Mouse (Mus musculus) neural tube, embryonic 14.5 days (tissue): Measurements from ENCODE around the gene Adgre1. TPM values are rescaled to one million over a fixed set of nuclear protein-coding genes. Genes with fewer than 3 reads are reported as not detected.
"Not testable (repeated sequence)": the region's sequence is repeated elsewhere in the genome, so short reads cannot be mapped to it uniquely, and the experiment has no call there.

ENCODE experiments used
- ATAC-seq: fragments of 200-750 bp; cut with Nextera tagmentation; 2 replicates; pipeline ENCODE4 v1.8.0; 2017; ENCODE audit warnings: low read depth, mild to moderate bottlenecking, moderate TSS enrichment, moderate library complexity
- H3K27ac ChIP-seq: fragments of 300-500 bp; sonication (generic); 2 replicates; pipeline ENCODE4 v1.5.1; 2014; ENCODE audit warnings: low read depth, mild to moderate bottlenecking, control low read depth, low read length, moderate library complexity, mixed read lengths
- H3K27me3 ChIP-seq: fragments of 300-500 bp; sonication (generic); 2 replicates; pipeline ENCODE4 v1.6.1; 2014; ENCODE audit warnings: low read length; ENCODE audit not compliant: control insufficient read depth, insufficient read depth
- H3K36me3 ChIP-seq: fragments of 300-500 bp; sonication (generic); 2 replicates; pipeline ENCODE4 v1.6.1; 2014; ENCODE audit warnings: low read length, mixed read lengths; ENCODE audit not compliant: control insufficient read depth, insufficient read depth
- H3K4me1 ChIP-seq: fragments of 300-500 bp; sonication (generic); 2 replicates; pipeline ENCODE4 v1.6.1; 2014; ENCODE audit warnings: low read length; ENCODE audit not compliant: control insufficient read depth, insufficient read depth
- H3K4me2 ChIP-seq: fragments of 300-500 bp; sonication (generic); 2 replicates; pipeline ENCODE4 v1.6.1; 2014; ENCODE audit warnings: mild to moderate bottlenecking, low read depth, low read length, control low read depth
- H3K4me3 ChIP-seq: fragments of 300-500 bp; sonication (generic); 2 replicates; pipeline ENCODE4 v1.5.1; 2014; ENCODE audit warnings: low read depth, low read length, control low read depth, mixed read lengths
- H3K9ac ChIP-seq: fragments of 300-500 bp; sonication (generic); replicated peaks from 2 replicates; pipeline ENCODE4 v1.6.1; 2014; ENCODE audit warnings: low read depth, mild to moderate bottlenecking, control low read depth, low read length, mixed read lengths
- H3K9me3 ChIP-seq: fragments of 300-500 bp; sonication (generic); 2 replicates; pipeline ENCODE4 v1.6.1; 2016; ENCODE audit warnings: low read length; ENCODE audit not compliant: control insufficient read depth
- whole genome bisulfite sequencing: fragments of 180-500 bp; shearing (Covaris S2); extraction: QIAGEN DNeasy Blood & Tissue Kit; methylation state at CpG from one replicate; pipeline ENCODE4 v1.1.7; 2014; 5-methylcytosine and 5-hydroxymethylcytosine counted together
- polyA plus RNA-seq: library from polyadenylated mRNA; unstranded; fragments of >200 nt; fragmentation: Nextera tagmentation; extraction: Ambion mirVana; gene quantifications from 2 replicates; pipeline ENCODE4 v1.2.1, GENCODE M21; 2014

Adgre1 gene
- 2.3 and 6.1 TPM in 2 replicates for polyA plus RNA-seq

DNA sequence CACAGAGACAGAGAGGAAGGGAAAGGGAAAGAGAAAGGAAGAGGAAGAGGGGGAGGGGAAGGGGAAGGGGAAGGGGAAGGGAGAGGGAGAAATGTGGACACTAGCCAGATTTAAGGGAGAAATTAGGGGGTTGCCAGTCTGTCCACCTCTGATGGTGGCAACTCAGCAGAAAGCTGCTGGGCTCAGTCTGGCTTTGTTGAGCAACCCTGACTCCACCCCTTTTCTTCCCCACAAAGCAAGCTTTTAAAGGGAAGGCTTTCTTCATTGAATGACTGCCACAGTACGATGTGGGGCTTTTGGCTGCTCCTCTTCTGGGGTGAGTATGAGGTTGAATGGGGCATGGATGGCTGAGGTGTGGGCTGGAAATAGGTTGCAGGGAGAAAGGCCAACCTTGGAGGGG lies at the start of gene Adgre1:
TSS of gene Adgre1 (plus strand) at position 251 of the 400 bp plus-strand sequence.
- Histone ChIP-seq H3K4me1 (no peaks in the 10 kb centered on the region), H3K9ac (no peak within 1 kb of the TSS), H3K4me3 (no peak within 1 kb of the TSS), H3K27me3 (no peaks in the 10 kb centered on the region), H3K36me3 (no peaks in the 10 kb centered on the region), H3K9me3 (no peaks in the 10 kb centered on the region), H3K27ac (no peak within 1 kb of the TSS), H3K4me2 (no peak within 1 kb of the TSS)
- no peak for ATAC-seq
- WGBS: 15% methylated on average over 1 of the region's 1 CpGs

DNA sequence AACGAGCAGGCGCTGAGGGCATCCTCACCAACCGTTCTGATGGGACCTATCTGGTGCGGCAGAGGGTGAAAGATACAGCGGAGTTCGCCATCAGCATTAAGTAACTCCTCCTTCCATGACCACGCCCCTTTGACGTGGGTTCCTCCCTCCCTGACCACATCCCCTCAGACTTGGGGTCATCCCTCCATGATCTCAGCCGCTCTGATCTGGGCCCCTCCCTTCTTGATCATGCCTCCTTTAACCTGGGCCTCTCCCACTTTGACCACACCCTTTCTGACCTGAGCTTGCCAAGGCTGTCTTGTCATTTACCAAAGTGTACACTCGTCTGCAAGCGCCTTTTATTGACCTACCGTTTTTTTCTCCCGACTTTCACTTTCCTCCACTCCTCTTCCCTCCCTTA lies 46.7 kb upstream of the Adgre1 start:
- H3K27ac ChIP-seq: no peak overlapping the region
- H3K27me3 ChIP-seq: no peaks in the 10 kb centered on the region
- H3K36me3 ChIP-seq: no peaks in the 10 kb centered on the region
- no peaks in the 10 kb centered on the region for H3K9me3 ChIP-seq
- WGBS: 38% methylated on average over 13 of the region's 13 CpGs
- no peak overlapping the region for H3K9ac ChIP-seq
- H3K4me2 ChIP-seq: no peak overlapping the region
- no peak overlapping the region for H3K4me3 ChIP-seq
- no peaks in the 10 kb centered on the region for H3K4me1 ChIP-seq
- no peak for ATAC-seq

DNA sequence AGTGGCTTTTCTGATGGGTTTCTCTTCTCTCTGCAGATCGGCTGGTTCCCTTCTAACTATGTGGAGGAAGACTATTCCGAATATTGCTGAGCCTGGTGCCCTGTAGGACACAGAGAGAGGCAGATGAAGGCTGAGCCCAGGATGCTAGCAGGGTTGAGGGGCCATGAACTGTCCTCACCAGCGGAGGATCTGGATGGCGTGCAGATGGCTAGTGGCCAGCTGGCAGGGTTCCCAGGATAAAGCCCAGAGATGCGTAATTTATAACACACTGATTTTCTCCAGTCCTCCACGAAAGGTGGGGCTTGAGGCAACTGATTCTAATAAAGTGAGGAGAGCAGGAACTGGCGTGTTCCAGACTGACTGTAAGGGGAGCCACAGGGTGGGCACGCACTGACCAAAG lies 30.9 kb upstream of the Adgre1 start:
- H3K4me1 ChIP-seq: no peaks in the 10 kb centered on the region
- no peaks in the 10 kb centered on the region for H3K36me3 ChIP-seq
- H3K4me3 ChIP-seq: no peak overlapping the region
- no peaks in the 10 kb centered on the region for H3K9me3 ChIP-seq
- H3K27ac ChIP-seq: no peak overlapping the region
- ATAC-seq: peak; percentile 42; the same call in 1 of the 2 replicates
- 60% methylated on average over 8 of the region's 8 CpGs for WGBS
- H3K27me3 ChIP-seq: no peaks in the 10 kb centered on the region
- H3K9ac ChIP-seq: no peak overlapping the region
- H3K4me2 ChIP-seq: no peak overlapping the region

DNA sequence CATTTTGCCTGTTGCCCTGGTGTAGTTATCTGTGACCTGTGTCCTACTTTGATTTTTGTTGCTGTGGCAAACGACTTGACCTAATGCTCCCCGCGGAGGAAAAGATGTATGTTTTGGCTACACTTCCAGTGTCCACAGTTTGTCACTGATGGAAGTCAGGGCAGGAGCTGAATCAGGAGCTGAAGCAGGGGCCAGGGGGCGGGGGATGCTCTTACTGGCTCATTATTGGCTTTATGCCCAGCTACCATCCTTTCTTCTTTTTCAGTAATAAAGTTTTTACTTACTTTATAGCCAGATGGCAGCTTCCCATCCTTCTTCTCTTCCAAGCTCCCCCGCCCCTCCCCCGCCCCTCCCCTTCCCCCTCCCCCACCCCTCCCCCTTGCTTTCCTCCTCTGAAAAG lies 29.5 kb upstream of the Adgre1 start:
- ATAC-seq: no peak; the same call in 1 of the 2 replicates
- H3K27me3 ChIP-seq: no peaks in the 10 kb centered on the region

DNA sequence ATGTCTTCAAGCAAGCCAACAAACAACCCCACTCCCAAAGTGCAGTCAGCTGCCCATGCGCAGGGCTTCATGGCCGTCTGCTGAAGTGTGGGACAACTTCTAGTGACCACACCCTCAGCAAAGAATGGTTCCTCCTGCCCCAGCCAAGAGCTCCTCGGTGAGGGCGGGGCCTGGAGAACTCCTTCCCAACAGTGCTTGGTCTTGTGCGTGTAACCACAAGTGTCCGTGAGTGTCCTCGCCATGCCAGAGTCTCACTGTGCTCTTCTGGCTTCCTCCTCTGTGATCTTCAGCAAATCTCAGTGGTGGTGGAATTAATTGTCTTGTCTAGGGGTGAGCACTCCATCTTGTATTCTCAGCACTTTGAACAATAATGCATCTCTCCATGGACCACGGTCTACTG lies 27.5 kb upstream of the Adgre1 start:
- no peak overlapping the region for H3K9ac ChIP-seq
- no peaks in the 10 kb centered on the region for H3K36me3 ChIP-seq
- no peaks in the 10 kb centered on the region for H3K9me3 ChIP-seq
- H3K4me2 ChIP-seq: no peak overlapping the region
- no peak overlapping the region for H3K4me3 ChIP-seq
- 95% methylated on average over 8 of the region's 8 CpGs for WGBS
- no peak overlapping the region for H3K27ac ChIP-seq
- no peaks in the 10 kb centered on the region for H3K4me1 ChIP-seq
- no peaks in the 10 kb centered on the region for H3K27me3 ChIP-seq
- no peak for ATAC-seq

More for the DNA sequence above, 29.5 kb upstream of the Adgre1 start:
- H3K9me3 ChIP-seq: no peaks in the 10 kb centered on the region
- no peak overlapping the region for H3K27ac ChIP-seq
- WGBS: 50% methylated on average over 4 of the region's 6 CpGs
- H3K4me1 ChIP-seq: no peaks in the 10 kb centered on the region
- no peaks in the 10 kb centered on the region for H3K36me3 ChIP-seq
- no peak overlapping the region for H3K4me3 ChIP-seq
- H3K4me2 ChIP-seq: no peak overlapping the region
- H3K9ac ChIP-seq: no peak overlapping the region

DNA sequence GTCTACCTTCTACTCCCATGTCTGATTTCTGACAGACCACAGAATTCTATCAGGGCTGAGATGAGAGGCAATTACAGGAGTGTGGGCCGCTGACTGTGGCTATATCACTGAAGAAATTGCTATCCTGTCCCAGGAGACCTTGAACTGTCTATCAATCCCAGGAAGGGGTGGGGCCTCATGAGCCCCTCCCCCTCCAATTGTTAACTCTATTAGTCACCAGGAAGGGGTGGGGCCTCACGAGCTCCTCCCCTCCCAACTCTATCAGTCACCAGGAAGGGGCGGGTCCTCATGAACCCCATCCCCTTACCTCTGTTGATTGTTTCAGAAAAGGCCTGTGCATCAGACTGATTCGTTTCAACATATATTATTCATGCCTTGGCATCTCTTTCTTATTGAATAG lies 26.2 kb upstream of the Adgre1 start:
- Histone ChIP-seq H3K9me3 (no peaks in the 10 kb centered on the region), H3K9ac (no peak overlapping the region), H3K27me3 (no peaks in the 10 kb centered on the region), H3K4me2 (no peak overlapping the region), H3K4me1 (no peaks in the 10 kb centered on the region), H3K27ac (no peak overlapping the region), H3K4me3 (no peak overlapping the region), H3K36me3 (no peaks in the 10 kb centered on the region)
- ATAC-seq: no peak
- 89% methylated on average over 4 of the region's 4 CpGs for WGBS

DNA sequence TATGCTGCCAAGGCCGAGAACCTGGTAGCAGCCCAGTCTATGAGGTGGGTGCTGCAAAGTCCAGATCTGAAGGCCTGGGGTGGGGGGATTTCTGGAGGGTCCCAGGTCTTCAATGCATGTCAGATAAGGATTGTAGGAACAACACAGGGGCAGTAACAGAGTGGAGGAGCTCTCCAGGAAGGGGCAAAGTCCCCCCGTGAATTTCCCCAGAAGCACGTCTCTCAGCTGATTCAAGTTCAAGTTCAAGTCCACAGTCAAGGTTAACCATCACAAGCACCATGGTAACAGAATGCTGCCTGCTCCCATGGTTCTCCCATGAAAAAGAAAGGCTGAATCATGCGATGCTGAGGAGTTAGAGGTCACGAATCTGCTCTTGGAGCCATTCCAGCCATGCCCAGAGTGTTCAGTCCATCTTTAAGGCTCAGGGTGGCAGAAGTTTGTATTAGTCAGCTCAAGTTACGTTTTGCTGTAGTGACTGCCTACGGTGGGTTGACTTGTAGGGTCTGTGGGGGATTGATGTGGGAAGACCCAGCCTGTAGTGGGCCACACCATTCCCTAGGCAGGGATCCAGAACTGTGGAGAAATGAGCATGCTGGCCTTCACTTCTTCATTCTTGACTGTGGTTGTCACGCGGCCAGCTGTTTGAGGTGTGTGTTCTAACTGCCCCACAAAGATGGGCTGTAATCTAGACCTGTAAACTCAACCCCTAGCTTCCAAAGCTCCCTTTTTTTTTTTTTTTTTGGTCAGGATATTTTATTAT lies 24.3 kb upstream of the Adgre1 start:
- Histone ChIP-seq H3K9me3 (no peaks in the 10 kb centered on the region), H3K4me3 (no peak overlapping the region), H3K27me3 (no peaks in the 10 kb centered on the region), H3K9ac (no peak overlapping the region), H3K27ac (no peak overlapping the region), H3K36me3 (no peaks in the 10 kb centered on the region), H3K4me1 (no peaks in the 10 kb centered on the region), H3K4me2 (no peak overlapping the region; the same call in 1 of the 2 replicates)
- 74% methylated on average over 9 of the region's 9 CpGs for WGBS
- peak; percentile 15; the same call in 1 of the 2 replicates for ATAC-seq

DNA sequence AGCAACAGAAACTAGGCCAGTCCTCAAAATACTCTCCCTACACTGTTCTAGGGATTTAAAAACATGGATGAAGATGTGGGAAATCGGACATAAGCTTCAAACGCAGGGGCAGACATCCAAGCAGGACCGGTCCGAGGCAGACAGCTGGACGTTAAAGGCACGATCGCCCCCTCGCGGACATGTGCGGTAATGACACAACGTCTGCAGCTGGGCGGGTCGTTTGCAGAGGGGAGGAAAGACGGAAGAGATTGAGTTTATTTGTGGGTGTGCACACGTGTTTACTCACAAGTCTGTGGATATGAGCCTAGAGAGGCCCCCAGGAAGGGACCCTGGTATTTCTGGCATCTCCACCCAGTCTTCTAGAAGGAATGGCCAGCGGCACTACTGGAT lies 23.7 kb upstream of the Adgre1 start:
- H3K4me2 ChIP-seq: no peak overlapping the region; the same call in 1 of the 2 replicates
- WGBS: 7% methylated on average over 16 of the region's 16 CpGs

DNA sequence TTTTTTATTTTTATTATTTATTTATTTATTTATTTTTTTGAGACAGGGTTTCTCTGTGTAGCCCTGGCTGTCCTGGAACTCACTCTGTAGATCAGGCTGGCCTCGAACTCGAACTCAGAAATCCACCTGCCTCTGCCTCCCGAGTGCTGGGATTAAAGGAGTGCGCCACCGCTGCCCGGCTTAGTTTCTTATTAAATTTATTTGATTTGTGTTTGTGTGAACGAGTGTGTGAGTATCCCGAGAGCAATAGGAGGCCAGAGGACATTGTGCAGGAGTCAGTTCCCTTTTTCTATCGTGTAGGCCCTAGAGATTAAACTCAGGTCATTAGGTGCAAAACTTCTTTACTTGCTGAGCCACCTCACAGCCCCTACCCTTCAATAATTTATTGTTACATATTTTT lies 23.3 kb upstream of the Adgre1 start:
- H3K27ac ChIP-seq: not testable (repeated sequence)

More for the DNA sequence above, 23.7 kb upstream of the Adgre1 start:
- Histone ChIP-seq H3K4me3 (no peak overlapping the region), H3K9me3 (no peaks in the 10 kb centered on the region), H3K4me1 (no peaks in the 10 kb centered on the region), H3K9ac (no peak overlapping the region), H3K36me3 (no peaks in the 10 kb centered on the region), H3K27me3 (no peaks in the 10 kb centered on the region), H3K27ac (no peak overlapping the region)
- ATAC-seq: peak; percentile 62

More for the DNA sequence above, 23.3 kb upstream of the Adgre1 start:
- not testable (repeated sequence) for H3K27me3 ChIP-seq, H3K4me2 ChIP-seq, H3K36me3 ChIP-seq, H3K9me3 ChIP-seq, H3K4me3 ChIP-seq, H3K4me1 ChIP-seq, H3K9ac ChIP-seq
- WGBS: 72% methylated on average over 9 of the region's 9 CpGs
- ATAC-seq: peak; percentile 36
